Mouse (Mus musculus) limb, embryonic 10.5 days (tissue): Measurements from ENCODE around the gene Rab25. TPM values are rescaled to one million over a fixed set of nuclear protein-coding genes. Genes with fewer than 3 reads are reported as not detected.

ENCODE experiments used
- DNase-seq: peaks from one replicate; pipeline ENCODE4 v3.0.0-alpha.2; 2017; ENCODE audit warnings: low spot score
- H3K27ac ChIP-seq: fragments of 300-500 bp; sonication (generic); 2 replicates; pipeline ENCODE4 v1.5.1; 2016; ENCODE audit warnings: mild to moderate bottlenecking
- H3K27me3 ChIP-seq: fragments of 300-500 bp; sonication (generic); 2 replicates; pipeline ENCODE4 v1.6.1; 2016; ENCODE audit warnings: low read depth, mild to moderate bottlenecking; ENCODE audit not compliant: poor library complexity, severe bottlenecking
- H3K36me3 ChIP-seq: fragments of 300-500 bp; sonication (generic); 2 replicates; pipeline ENCODE4 v1.6.1; 2016; ENCODE audit warnings: mild to moderate bottlenecking, moderate library complexity
- H3K4me1 ChIP-seq: fragments of 300-500 bp; sonication (generic); 2 replicates; pipeline ENCODE4 v1.6.1; 2016
- H3K4me3 ChIP-seq: fragments of 300-500 bp; sonication (generic); 2 replicates; pipeline ENCODE4 v1.5.1; 2016; ENCODE audit warnings: mild to moderate bottlenecking, moderate library complexity
- H3K9me3 ChIP-seq: fragments of 300-500 bp; sonication (generic); replicated peaks from 2 replicates; pipeline ENCODE4 v1.6.1; 2016; ENCODE audit warnings: mild to moderate bottlenecking
- WGBS: fragments of 180-500 bp; shearing (Covaris S2); methylation state at CpG from one replicate; pipeline ENCODE4 v1.1.7; 2016; 5-methylcytosine and 5-hydroxymethylcytosine counted together
- polyA plus RNA-seq: library from polyadenylated mRNA; unstranded; fragments of >200 nt; fragmentation: Nextera tagmentation; extraction: Ambion mirVana; gene quantifications from 2 replicates; pipeline ENCODE4 v1.2.1, GENCODE M21; 2016

Rab25 gene
- polyA plus RNA-seq, 1 experiment from 2014 or later = 3.7 TPM

DNA sequence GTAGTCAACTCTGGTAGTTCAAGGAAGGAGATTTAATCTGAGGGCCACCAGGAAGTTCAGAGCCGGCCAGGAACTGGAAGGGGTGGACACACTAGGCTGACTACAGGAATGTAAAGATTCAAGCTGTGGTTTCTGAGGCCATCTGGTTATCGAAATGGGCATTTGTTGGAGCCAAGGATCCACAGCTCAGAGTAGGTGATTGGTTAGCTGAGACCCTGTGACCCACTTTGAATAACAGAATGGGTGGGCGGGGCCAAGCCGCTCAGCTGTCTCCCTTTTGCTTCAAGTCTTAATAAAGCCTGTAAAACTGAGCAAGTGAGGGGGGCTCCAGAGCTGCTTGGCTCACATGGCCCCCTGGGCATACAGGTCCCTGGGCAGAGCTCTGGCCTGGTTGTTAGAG, 13.9 kb upstream of the Rab25 start:
- Histone ChIP-seq H3K27ac (no peak overlapping the region), H3K27me3 (no peaks in the 10 kb centered on the region), H3K4me1 (no peaks in the 10 kb centered on the region), H3K36me3 (peaks cover 100% of the 10 kb centered on the region), H3K9me3 (no peaks in the 10 kb centered on the region), H3K4me3 (no peak overlapping the region)
- 77% methylated on average over 4 of the region's 4 CpGs for WGBS
- no peak for DNase-seq

DNA sequence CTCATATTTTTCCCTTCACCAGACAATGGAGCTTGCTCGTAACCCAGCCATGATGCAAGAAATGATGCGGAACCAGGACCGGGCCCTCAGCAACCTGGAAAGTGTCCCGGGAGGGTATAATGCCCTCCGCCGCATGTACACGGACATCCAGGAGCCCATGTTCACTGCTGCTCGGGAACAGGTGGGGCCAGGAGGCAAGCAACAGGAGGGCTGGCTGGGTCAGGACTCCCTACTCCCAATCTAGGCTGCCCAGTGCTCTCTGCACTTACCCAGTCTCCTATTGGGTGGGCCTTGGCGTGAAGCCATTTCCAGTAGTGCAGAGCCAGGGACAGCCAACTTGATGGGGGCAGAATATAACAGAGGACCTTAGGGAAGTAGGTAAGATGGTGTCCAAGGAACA, 11.5 kb upstream of the Rab25 start:
- Histone ChIP-seq H3K36me3 (peaks cover 95% of the 10 kb centered on the region), H3K4me1 (peaks cover 11% of the 10 kb centered on the region), H3K4me3 (no peak overlapping the region), H3K27me3 (no peaks in the 10 kb centered on the region), H3K9me3 (no peaks in the 10 kb centered on the region), H3K27ac (no peak overlapping the region)
- WGBS = 95% methylated on average over 9 of the region's 9 CpGs
- no peak for DNase-seq

DNA sequence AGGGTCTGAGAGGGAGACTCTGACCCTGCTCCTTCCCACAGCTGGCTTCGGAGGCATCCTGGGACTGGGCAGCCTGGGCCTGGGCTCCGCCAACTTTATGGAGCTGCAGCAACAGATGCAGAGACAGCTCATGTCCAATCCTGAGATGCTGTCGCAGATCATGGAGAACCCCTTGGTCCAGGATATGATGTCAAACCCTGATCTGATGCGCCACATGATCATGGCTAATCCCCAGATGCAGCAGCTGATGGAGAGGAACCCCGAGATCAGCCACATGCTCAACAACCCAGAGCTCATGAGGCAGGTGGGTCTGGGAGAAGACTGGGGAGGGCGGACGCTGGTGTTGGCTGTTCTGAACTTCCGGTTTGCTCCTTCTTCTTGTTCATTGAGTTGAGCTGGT, 8.5 kb upstream of the Rab25 start:
- H3K4me3 ChIP-seq = no peak overlapping the region
- no peak for DNase-seq
- H3K27me3 ChIP-seq = no peaks in the 10 kb centered on the region
- 95% methylated on average over 8 of the region's 8 CpGs for WGBS
- H3K27ac ChIP-seq = no peak overlapping the region
- H3K4me1 ChIP-seq = peaks cover 32% of the 10 kb centered on the region
- H3K9me3 ChIP-seq = no peaks in the 10 kb centered on the region
- H3K36me3 ChIP-seq = peaks cover 67% of the 10 kb centered on the region

DNA sequence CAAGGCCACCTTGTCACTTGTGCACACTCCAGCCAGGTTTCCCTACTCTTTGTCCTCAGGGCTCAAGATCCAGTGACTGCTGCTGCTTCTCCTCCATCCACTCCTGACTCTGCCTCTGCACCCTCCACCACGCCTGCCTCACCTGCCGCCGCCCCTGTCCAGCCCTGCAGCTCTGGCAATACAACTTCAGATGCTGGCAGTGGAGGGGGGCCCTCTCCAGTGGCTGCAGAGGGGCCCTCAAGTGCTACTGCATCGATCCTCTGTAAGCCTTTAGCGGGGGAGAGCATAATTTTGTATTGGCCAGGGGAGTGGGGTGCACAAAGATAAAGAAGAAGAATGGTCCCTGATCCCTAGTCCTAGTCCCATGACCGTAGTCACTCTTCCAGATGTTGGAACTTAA, 7.6 kb upstream of the Rab25 start:
- Histone ChIP-seq H3K4me3 (peak overlapping the region; percentile 7; the same call in 1 of the 2 replicates), H3K27me3 (no peaks in the 10 kb centered on the region), H3K9me3 (no peaks in the 10 kb centered on the region), H3K4me1 (peaks cover 37% of the 10 kb centered on the region), H3K36me3 (peaks cover 58% of the 10 kb centered on the region), H3K27ac (no peak overlapping the region)
- 96% methylated on average over 6 of the region's 6 CpGs for WGBS
- no peak for DNase-seq

DNA sequence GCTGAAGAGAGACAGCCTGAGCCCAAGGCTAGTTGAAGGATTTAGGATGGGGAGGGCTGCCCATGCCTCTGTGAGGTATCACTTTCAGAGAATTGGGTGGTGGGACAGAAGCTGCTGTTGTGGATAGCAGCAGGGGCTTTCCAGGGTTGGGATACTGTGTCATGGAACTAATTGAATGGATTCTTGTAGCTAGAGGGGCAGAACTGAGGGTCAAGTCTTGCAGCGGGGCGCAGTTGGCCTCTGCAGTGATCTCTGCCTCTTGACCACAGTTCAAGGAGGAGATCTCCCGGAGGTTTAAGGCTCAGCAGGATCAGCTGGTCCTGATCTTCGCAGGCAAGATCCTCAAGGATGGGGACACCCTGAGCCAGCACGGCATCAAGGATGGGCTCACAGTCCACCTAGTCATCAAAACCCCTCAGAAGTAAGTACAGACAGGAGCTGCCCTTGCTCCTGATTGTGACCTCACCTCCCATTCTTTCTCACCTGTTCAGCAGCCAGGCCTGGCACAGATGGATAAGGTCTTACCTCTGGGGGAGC, 7.0 kb upstream of the Rab25 start:
- no peak overlapping the region for H3K27ac ChIP-seq
- 93% methylated on average over 5 of the region's 5 CpGs for WGBS
- DNase-seq = no peak
- peak overlapping the region; percentile 92; the same call in 1 of the 2 replicates for H3K4me3 ChIP-seq
- no peaks in the 10 kb centered on the region for H3K27me3 ChIP-seq
- H3K4me1 ChIP-seq = peaks cover 37% of the 10 kb centered on the region
- no peaks in the 10 kb centered on the region for H3K9me3 ChIP-seq
- peaks cover 53% of the 10 kb centered on the region for H3K36me3 ChIP-seq

DNA sequence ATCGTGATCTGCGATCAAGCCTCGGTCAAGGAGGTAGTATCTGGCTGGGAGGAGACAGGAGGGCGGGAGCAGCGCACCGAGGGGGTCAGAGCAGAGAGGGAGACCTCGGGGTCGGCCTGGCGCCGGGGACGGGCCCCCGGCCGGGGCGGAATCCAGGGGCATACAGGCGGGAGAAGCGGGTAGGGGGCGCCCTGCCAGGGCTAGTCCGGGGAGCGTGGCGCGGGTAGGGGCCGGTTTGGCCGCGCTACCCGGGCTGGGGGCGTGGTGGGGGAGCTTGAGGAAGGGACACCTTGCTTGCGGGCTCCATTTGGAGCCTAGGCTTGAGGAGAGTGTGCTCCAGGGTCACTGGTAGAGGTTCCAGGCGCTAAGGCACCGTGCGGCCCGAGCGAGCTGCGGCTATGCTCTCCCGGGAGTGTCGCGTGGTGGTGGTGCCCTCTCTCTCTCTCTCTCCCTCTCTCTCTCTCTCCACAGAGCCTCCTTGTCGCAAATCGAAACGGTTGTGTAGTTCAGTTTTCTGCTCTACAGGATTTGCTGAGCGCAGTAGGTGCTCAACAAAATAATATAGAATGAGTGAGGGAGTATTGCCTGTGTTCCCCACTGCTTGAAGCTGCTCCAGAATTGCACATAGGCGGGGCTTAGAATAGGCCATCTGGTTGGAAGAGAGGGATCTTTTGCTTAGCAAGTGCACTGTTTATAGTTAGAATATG, 5.9 kb upstream of the Rab25 start:
- no peak for DNase-seq

DNA sequence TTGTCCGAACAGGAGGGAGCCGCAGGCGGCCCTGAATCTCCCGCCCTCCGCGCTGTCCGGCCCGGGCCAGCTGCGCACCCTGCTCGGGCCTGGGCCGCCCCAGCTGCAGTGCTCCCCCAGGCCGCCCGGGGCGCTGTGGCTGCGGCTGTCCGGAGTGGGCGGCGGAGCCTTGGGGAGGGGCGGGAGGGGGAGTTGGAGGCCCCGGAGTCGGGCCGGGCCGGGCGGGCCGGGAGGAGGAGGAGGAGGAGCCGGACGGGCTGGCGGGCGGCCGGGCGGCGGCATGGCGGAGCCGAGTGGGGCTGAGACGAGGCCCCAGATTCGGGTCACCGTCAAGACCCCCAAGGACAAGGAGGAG, 5.4 kb upstream of the Rab25 start, which contains the start of gene Ubqln4:
Gene Ubqln4 (plus strand): TSS at position 234 of the 355 bp plus-strand sequence.
- Histone ChIP-seq H3K36me3 (peaks cover 40% of the 10 kb centered on the region), H3K27ac (peak within 1 kb of the TSS; percentile 98), H3K9me3 (no peaks in the 10 kb centered on the region), H3K4me1 (peaks cover 37% of the 10 kb centered on the region), H3K4me3 (peak within 1 kb of the TSS; percentile 92), H3K27me3 (no peaks in the 10 kb centered on the region)
- DNase-seq = peak; percentile 96
- WGBS = under 1% methylated on average over 34 of the region's 37 CpGs

More for the DNA sequence above, 5.9 kb upstream of the Rab25 start:
- Histone ChIP-seq H3K9me3 (no peaks in the 10 kb centered on the region), H3K27me3 (no peaks in the 10 kb centered on the region), H3K27ac (peak overlapping the region; percentile 98), H3K4me3 (peak overlapping the region; percentile 92), H3K36me3 (peaks cover 45% of the 10 kb centered on the region), H3K4me1 (peaks cover 37% of the 10 kb centered on the region)
- under 1% methylated on average over 41 of the region's 41 CpGs for WGBS

DNA sequence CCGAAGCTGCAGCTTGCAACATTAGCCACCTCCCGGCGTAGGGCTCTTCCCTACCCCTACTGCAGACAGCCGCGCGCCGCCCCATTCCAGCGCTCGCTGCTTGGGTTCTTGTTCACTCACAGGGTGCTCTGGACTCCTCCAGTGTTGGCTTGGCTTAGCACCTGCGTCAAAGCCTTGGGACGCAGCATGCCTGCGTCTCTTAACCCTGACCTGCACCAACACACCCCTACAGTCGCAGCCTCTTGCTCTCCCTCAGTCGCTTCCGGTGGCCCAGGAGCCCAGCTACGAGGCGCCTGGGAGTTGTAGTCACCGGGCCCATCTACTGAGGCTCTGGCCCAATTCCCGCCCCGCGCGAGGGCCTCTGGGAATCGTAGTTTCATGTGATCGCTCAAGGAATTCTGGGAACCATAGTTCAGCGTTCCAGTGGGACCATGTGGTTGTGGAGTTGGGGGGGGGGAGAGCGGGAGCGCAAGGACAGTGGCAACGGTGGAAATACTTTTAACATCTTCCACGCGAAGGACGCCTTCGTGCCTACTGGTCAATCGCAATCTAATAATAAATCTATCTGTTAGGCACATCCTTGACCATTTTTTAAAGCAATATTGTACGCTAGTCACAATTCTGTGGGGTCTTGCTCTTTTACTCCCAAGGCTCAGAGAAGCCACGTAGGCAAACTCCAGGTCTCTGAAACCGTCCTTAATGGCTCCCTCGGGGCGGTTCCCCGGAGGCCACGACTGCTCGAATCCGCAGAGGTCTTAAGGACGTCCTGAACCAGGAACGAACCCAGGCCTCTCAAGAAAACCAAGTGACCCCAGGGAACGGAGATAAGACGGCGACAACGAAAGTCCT, 4.8 kb upstream of the Rab25 start, which contains the start of gene Lamtor2:
Gene Lamtor2 (minus strand): TSS at position 399 of the 849 bp plus-strand sequence.
- Histone ChIP-seq H3K4me1 (peaks cover 42% of the 10 kb centered on the region), H3K4me3 (peak within 1 kb of the TSS; percentile 92), H3K9me3 (no peaks in the 10 kb centered on the region), H3K27ac (peak within 1 kb of the TSS; percentile 98), H3K27me3 (no peaks in the 10 kb centered on the region), H3K36me3 (peaks cover 36% of the 10 kb centered on the region)
- under 1% methylated on average over 48 of the region's 48 CpGs for WGBS
- DNase-seq = peak; percentile 96

DNA sequence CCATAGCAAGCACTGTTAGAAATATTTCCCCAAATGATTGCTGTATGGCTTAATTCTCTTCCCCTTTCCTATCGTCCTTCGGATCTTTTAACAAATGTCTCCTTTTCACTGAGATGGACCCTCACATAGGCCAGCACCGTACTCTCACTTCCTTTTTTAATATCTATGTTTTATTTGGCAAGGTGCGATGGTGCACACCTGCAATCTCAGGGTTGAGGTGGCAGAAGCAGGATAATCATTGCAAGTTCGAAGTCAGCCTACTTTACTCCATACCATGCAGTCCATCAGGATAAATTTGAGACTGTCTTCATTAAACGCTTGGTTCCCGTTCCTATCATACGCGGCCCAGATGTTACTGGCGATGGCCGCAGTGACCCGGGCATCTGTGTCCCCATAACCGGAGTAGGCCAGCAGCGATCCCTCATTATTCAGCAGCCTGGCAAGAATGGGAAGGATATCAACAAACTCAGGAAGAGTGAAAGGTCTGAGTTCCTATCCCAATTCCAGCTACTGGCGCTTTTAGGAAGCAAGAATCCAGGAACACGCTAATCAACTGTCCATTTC, 4.1 kb upstream of the Rab25 start:
- H3K27ac ChIP-seq = peak overlapping the region; percentile 98
- H3K9me3 ChIP-seq = no peaks in the 10 kb centered on the region
- peak overlapping the region; percentile 92 for H3K4me3 ChIP-seq
- WGBS = 27% methylated on average over 16 of the region's 16 CpGs
- H3K4me1 ChIP-seq = peaks cover 42% of the 10 kb centered on the region
- no peaks in the 10 kb centered on the region for H3K27me3 ChIP-seq
- no peak for DNase-seq
- H3K36me3 ChIP-seq = peaks cover 29% of the 10 kb centered on the region

DNA sequence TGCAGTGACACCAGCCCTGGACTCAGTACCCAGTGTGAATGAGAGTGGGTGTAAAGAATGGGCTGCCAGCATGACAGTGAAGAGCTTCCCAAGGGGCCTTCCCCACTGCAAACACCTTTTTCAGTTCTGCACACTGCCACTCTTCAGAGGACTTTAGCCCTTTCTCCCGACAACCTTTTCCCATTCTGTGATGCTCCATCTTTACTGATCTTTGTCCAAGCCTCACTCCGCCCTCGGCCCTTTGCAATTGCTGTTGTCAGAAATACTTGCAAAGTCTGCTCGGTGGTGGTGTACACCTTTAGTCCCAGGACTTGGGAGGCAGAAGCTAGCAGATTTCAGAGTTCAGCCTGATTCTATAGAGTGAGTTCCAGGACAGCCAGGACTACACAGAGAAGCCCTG, 3.5 kb upstream of the Rab25 start:
- H3K36me3 ChIP-seq = peaks cover 23% of the 10 kb centered on the region
- H3K4me1 ChIP-seq = peaks cover 42% of the 10 kb centered on the region
- no peak overlapping the region for H3K27ac ChIP-seq
- no peak for DNase-seq
- no peaks in the 10 kb centered on the region for H3K27me3 ChIP-seq
- 85% methylated on average over 4 of the region's 4 CpGs for WGBS
- H3K9me3 ChIP-seq = no peaks in the 10 kb centered on the region
- H3K4me3 ChIP-seq = peak overlapping the region; percentile 92

DNA sequence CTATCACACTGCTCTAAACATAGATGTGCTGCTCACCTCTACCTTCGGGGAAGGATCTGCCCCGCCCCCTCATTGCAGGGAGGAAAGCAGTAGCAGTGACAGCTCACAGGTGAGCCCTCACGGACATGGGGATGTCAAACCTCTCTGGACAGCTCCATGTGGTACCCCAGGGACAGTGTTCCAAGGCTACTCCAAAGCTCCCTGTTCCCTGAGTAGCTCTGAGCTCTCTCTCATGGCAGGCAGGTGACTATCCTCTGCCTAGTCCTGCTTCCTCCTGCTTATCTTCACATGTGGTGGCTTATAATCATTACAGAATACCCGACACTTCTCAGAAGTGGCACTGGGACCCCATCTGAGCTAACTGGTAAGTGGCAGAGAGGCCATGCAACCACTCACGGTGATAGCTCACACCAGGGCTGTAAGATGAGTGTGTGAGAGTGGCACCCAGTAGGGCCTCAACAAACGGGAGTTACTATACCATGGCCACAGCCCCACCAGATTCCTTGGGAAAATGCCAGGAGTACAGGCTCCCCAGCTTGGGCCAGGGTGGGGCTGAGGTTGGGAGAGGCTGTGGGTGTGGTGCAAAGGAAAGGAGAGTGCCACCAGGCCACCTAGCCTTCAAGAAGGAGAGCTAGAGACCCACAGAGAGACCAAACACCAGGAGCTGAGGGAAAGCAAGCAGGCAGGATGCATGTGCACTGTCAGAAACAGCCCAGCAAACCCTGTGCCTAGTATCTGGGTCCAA, 1.3 kb downstream of the Rab25 start:
- Histone ChIP-seq H3K27me3 (no peaks in the 10 kb centered on the region), H3K27ac (no peak overlapping the region), H3K4me3 (no peak overlapping the region), H3K4me1 (peaks cover 28% of the 10 kb centered on the region), H3K9me3 (no peaks in the 10 kb centered on the region), H3K36me3 (peaks cover 8% of the 10 kb centered on the region)
- WGBS = 78% methylated on average over 6 of the region's 6 CpGs
- DNase-seq = no peak

DNA sequence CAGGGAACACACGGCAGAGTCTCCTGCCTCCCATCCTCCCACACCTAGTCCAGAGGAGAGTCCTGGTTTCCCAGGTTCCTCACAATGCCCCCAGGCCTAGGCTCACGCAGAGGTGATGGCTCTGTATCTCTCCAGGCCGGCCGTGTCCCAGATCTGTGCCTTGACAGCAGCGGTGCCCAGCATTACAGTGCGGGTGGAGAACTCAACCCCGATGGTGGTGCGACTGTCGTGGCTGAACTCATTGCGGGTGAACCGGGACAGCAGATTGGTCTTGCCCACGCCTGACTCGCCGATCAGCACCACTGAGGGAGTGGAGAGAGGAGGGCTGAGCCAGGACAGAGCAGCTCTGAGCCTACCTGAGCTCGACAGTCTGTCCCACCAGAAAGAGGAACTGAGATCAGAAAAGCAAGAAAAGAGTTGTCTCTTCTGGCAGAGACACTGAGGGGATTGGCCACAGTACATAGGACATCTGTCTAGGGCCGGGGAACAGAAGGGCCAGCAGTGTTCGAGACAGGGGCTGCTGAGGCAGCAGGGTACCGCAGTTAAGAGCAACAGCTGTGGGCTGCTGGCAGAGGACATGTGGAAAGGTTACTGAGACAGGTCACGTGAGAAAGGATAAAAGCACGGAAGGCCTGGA, 3.0 kb downstream of the Rab25 start:
- no peaks in the 10 kb centered on the region for H3K27me3 ChIP-seq
- H3K4me1 ChIP-seq = peaks cover 31% of the 10 kb centered on the region
- no peaks in the 10 kb centered on the region for H3K9me3 ChIP-seq
- H3K36me3 ChIP-seq = peaks cover 26% of the 10 kb centered on the region
- WGBS = 67% methylated on average over 20 of the region's 20 CpGs
- no peak for DNase-seq
- H3K27ac ChIP-seq = no peak overlapping the region
- H3K4me3 ChIP-seq = no peak overlapping the region
